Mouse (Mus musculus) CH12.LX (cell line): ENCODE data around the gene Grhl1.

Experiments
- BHLHE40 ChIP-seq: IDR thresholded peaks from 2 replicates; pipeline ENCODE4 v1.6.1; 2011; ENCODE audit warnings: mild to moderate bottlenecking, low read depth, low read length, improper control_type of control experiment
- CTCF ChIP-seq, 2 experiments: IDR thresholded peaks in 1 of 2; conservative IDR thresholded peaks in 1 of 2; 2 replicates each; pipeline ENCODE4 v1.5.1; 2011 to 2012; ENCODE audit warnings: low read depth in 2 of 2, low read length in 2 of 2, improper control_type of control experiment in 1 of 2, inconsistent platforms in 1 of 2, mild to moderate bottlenecking in 1 of 2, moderate library complexity in 1 of 2
- ELF1 ChIP-seq: IDR thresholded peaks from 2 replicates; pipeline ENCODE4 v1.6.1; 2014; ENCODE audit warnings: low read depth, mild to moderate bottlenecking, inconsistent platforms, low read length, improper control_type of control experiment
- EP300 ChIP-seq: IDR thresholded peaks from 2 replicates; pipeline ENCODE4 v1.6.1; 2011; ENCODE audit warnings: low read length, improper control_type of control experiment
- JUND ChIP-seq: conservative IDR thresholded peaks from 2 replicates; pipeline ENCODE4 v1.6.1; 2011; ENCODE audit warnings: low read depth, low read length, improper control_type of control experiment
- MAX ChIP-seq: IDR thresholded peaks from 2 replicates; pipeline ENCODE4 v1.6.1; 2011; ENCODE audit warnings: low read length, improper control_type of control experiment
- MAZ ChIP-seq: IDR thresholded peaks from 2 replicates; pipeline ENCODE4 v1.6.1; 2012; ENCODE audit warnings: low read depth, mild to moderate bottlenecking, inconsistent platforms, low read length, improper control_type of control experiment, moderate library complexity
- MEF2A ChIP-seq: IDR thresholded peaks from 2 replicates; pipeline ENCODE4 v1.6.1; 2014; ENCODE audit warnings: low read depth, mild to moderate bottlenecking, inconsistent platforms, low read length, improper control_type of control experiment, borderline replicate concordance
- NRF1 ChIP-seq: IDR thresholded peaks from 2 replicates; pipeline ENCODE4 v1.6.1; 2014; ENCODE audit warnings: low read depth, mild to moderate bottlenecking, inconsistent platforms, low read length, improper control_type of control experiment, moderate library complexity
- POLR2A ChIP-seq: IDR thresholded peaks from 2 replicates; pipeline ENCODE4 v1.6.1; 2011; ENCODE audit warnings: low read depth, mild to moderate bottlenecking, improper control_type of control experiment, low read length
- POLR2AphosphoS2 ChIP-seq: IDR thresholded peaks from 2 replicates; pipeline ENCODE4 v1.6.1; 2011; ENCODE audit warnings: low read depth, low read length, improper control_type of control experiment
- TBP ChIP-seq: conservative IDR thresholded peaks from 2 replicates; pipeline ENCODE4 v1.6.1; 2011; ENCODE audit warnings: low read depth, low read length, improper control_type of control experiment
- UBTF ChIP-seq: IDR thresholded peaks from 2 replicates; pipeline ENCODE4 v1.6.1; 2012; ENCODE audit warnings: low read depth, mild to moderate bottlenecking, inconsistent platforms, low read length, improper control_type of control experiment, moderate library complexity
- ZKSCAN1 ChIP-seq: IDR thresholded peaks from 2 replicates; pipeline ENCODE4 v1.6.1; 2012; ENCODE audit warnings: low read depth, inconsistent platforms, low read length, improper control_type of control experiment, borderline replicate concordance

- no peak for TF ChIP-seq MAZ
- no peak for TF ChIP-seq POLR2A
- TF ChIP-seq NRF1 = no peak
- no peak for TF ChIP-seq ELF1
- no peak for TF ChIP-seq JUND
- TF ChIP-seq ZKSCAN1 = no peak
- no peak for TF ChIP-seq BHLHE40
- no peak for TF ChIP-seq EP300
- TF ChIP-seq CTCF (conservative IDR thresholded peaks at IDR 0.05 in 1 of 2, IDR thresholded peaks at IDR 0.05 in 1 of 2; ENCODE audit: low read depth in 2 of 2, low read length in 2 of 2) = no peak
- TF ChIP-seq TBP = no peak
- no peak for TF ChIP-seq POLR2AphosphoS2
- TF ChIP-seq MAX = no peak
- TF ChIP-seq MEF2A = no peak
- TF ChIP-seq UBTF = no peak
These were observed 47.4 kb downstream of the Grhl1 start for GRCm38 (mm10) chr12:24619436-24619835.
